Mouse (Mus musculus): ENCODE data around the gene Il1rapl2. TPM values are rescaled to one million over a fixed set of nuclear protein-coding genes. Genes with fewer than 3 reads are reported as not detected.

Gene Il1rapl2
- total RNA-seq, 1 experiment: not detected

DNA sequence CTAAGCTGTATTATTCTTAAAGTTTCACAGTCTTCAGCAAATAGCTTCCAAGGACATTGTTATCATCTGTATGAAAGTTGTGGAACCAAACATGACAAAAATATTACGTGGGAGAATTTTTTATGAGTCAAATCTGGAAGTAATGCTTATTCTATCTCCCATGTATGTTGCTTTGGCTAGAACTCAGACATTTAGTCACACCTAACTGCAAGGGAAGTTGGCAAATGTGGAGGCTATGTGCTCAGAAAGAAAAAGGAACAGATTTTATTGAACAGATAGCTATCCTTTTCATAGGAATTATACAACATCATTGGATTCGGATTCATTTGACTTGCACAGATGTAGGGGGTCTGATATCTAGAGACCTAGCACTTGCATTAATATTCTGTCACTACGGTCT, 908.1 kb downstream of the Il1rapl2 start:
- no peak for TF ChIP-seq ZNF384 (IDR thresholded peaks at IDR 0.05; ENCODE audit: low read depth, low read length)
- no peak for TF ChIP-seq ZC3H11A (IDR thresholded peaks at IDR 0.05; ENCODE audit: borderline replicate concordance, low read depth, low read length)
- no peak for TF ChIP-seq CHD2 (IDR thresholded peaks at IDR 0.05; ENCODE audit: low read depth, low read length)
- TF ChIP-seq MAFK (IDR thresholded peaks at IDR 0.05; ENCODE audit: insufficient read depth, low read depth, low read length): no peak
- no peak for TF ChIP-seq HCFC1 (IDR thresholded peaks at IDR 0.05; ENCODE audit: borderline replicate concordance, insufficient read depth, low read length)
- no peaks in the 10 kb centered on the region for H3K4me1 ChIP-seq (ENCODE audit: control insufficient read depth in 2 of 2, insufficient read depth in 2 of 2, low read length in 2 of 2, poor library complexity in 1 of 2)
- no peak overlapping the region for H3K4me3 ChIP-seq (ENCODE audit: insufficient read depth in 1 of 2, low read depth in 1 of 2, low read length in 2 of 2, poor library complexity in 1 of 2, severe bottlenecking in 1 of 2)
- DNase-seq (ENCODE audit: low read depth, low spot score): no peak
- no peaks in the 10 kb centered on the region for H3K36me3 ChIP-seq (ENCODE audit: control insufficient read depth, insufficient read depth, low read length, poor library complexity, severe bottlenecking)
- no peak overlapping the region for H3K9ac ChIP-seq (ENCODE audit: insufficient read depth, low read depth, low read length, poor library complexity, severe bottlenecking)
- no peaks in the 10 kb centered on the region for H3K9me3 ChIP-seq (ENCODE audit: control insufficient read depth, insufficient read depth, low read depth, low read length)
- no peak overlapping the region for H3K27ac ChIP-seq (ENCODE audit: insufficient read depth, low read depth, low read length, poor library complexity, severe bottlenecking)
- in situ Hi-C loops (cut with MboI; ENCODE audit: low sequenced_read_pairs in 2 of 2, unreplicated experiment in 2 of 2): no loop called here

DNA sequence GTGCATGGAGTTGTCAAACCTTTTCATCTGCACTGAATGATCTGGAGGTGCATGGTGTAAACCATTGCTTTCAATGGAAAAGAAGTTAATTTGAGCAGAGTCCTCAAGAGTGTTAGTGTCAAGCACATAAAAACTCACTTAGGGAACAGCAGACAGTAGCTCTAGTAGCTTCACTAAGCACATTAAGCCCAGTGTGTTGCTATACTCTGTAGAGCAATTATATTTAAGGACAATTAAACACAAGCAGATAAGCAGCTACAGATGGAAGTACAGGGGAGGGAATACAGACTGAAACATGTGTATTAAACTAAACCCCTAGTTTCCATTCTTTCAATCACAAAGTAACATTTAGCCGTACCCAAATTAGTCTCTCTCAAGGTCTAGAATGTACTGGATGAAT, 930.1 kb downstream of the Il1rapl2 start:
- H3K4me3 ChIP-seq (ENCODE audit: insufficient read depth in 1 of 2, low read depth in 1 of 2, low read length in 2 of 2, poor library complexity in 1 of 2, severe bottlenecking in 1 of 2): no peak overlapping the region
- no peak overlapping the region for H3K27ac ChIP-seq (ENCODE audit: insufficient read depth, low read depth, low read length, poor library complexity, severe bottlenecking)
- no peak overlapping the region for H3K9ac ChIP-seq (ENCODE audit: insufficient read depth, low read depth, low read length, poor library complexity, severe bottlenecking)
- no peaks in the 10 kb centered on the region for H3K4me1 ChIP-seq (ENCODE audit: control insufficient read depth in 2 of 2, insufficient read depth in 2 of 2, low read length in 2 of 2, poor library complexity in 1 of 2)
- H3K9me3 ChIP-seq (ENCODE audit: control insufficient read depth, insufficient read depth, low read depth, low read length): no peaks in the 10 kb centered on the region
- TF ChIP-seq MAFK (IDR thresholded peaks at IDR 0.05; ENCODE audit: insufficient read depth, low read depth, low read length) (no peak), HCFC1 (IDR thresholded peaks at IDR 0.05; ENCODE audit: borderline replicate concordance, insufficient read depth, low read length) (no peak), CHD2 (IDR thresholded peaks at IDR 0.05; ENCODE audit: low read depth, low read length) (no peak), ZNF384 (IDR thresholded peaks at IDR 0.05; ENCODE audit: low read depth, low read length) (no peak), ZC3H11A (IDR thresholded peaks at IDR 0.05; ENCODE audit: borderline replicate concordance, low read depth, low read length) (no peak)
- in situ Hi-C loops (cut with MboI; ENCODE audit: low sequenced_read_pairs in 2 of 2, unreplicated experiment in 2 of 2): no loop called here
- DNase-seq (ENCODE audit: low read depth, low spot score): no peak
- H3K36me3 ChIP-seq (ENCODE audit: control insufficient read depth, insufficient read depth, low read length, poor library complexity, severe bottlenecking): no peaks in the 10 kb centered on the region

GRCm38 (mm10) chrX:138505049-138505448, 934.6 kb downstream of the Il1rapl2 start:
- no peaks in the 10 kb centered on the region for H3K36me3 ChIP-seq (ENCODE audit: control insufficient read depth, insufficient read depth, low read length, poor library complexity, severe bottlenecking)
- H3K9ac ChIP-seq (ENCODE audit: insufficient read depth, low read depth, low read length, poor library complexity, severe bottlenecking): no peak overlapping the region
- in situ Hi-C loops (cut with MboI; ENCODE audit: low sequenced_read_pairs in 2 of 2, unreplicated experiment in 2 of 2): no loop called here
- H3K9me3 ChIP-seq (ENCODE audit: control insufficient read depth, insufficient read depth, low read depth, low read length): no peaks in the 10 kb centered on the region
- no peaks in the 10 kb centered on the region for H3K4me1 ChIP-seq (ENCODE audit: control insufficient read depth in 2 of 2, insufficient read depth in 2 of 2, low read length in 2 of 2, poor library complexity in 1 of 2)
- TF ChIP-seq CHD2 (IDR thresholded peaks at IDR 0.05; ENCODE audit: low read depth, low read length): no peak
- TF ChIP-seq ZNF384 (IDR thresholded peaks at IDR 0.05; ENCODE audit: low read depth, low read length): no peak
- TF ChIP-seq ZC3H11A (IDR thresholded peaks at IDR 0.05; ENCODE audit: borderline replicate concordance, low read depth, low read length): no peak
- no peak for TF ChIP-seq MAFK (IDR thresholded peaks at IDR 0.05; ENCODE audit: insufficient read depth, low read depth, low read length)
- TF ChIP-seq HCFC1 (IDR thresholded peaks at IDR 0.05; ENCODE audit: borderline replicate concordance, insufficient read depth, low read length): no peak
- H3K27ac ChIP-seq (ENCODE audit: insufficient read depth, low read depth, low read length, poor library complexity, severe bottlenecking): no peak overlapping the region
- no peak overlapping the region for H3K4me3 ChIP-seq (ENCODE audit: insufficient read depth in 1 of 2, low read depth in 1 of 2, low read length in 2 of 2, poor library complexity in 1 of 2, severe bottlenecking in 1 of 2)
- no peak for DNase-seq (ENCODE audit: low read depth, low spot score)

DNA sequence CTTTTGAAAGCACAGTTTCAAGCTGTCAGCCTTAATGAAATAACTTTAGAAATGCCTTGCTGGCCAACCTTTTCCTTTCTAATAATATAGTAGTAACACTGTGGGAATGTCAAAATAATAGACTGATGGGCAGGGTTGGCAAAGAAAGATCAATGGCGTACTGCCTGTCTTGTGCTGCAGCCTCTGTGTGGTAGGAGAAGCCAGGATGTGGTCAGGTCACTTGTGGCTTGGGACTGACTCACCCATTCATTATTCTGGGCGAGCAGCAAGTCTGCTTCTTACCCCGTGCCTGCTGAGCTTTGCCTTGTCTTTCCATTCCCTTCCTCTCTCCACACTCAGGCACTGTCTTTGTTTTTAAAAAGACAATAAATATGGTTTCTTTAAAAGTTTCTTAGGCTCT, 1049.7 kb downstream of the Il1rapl2 start:
- no peak for TF ChIP-seq ZC3H11A (IDR thresholded peaks at IDR 0.05; ENCODE audit: borderline replicate concordance, low read depth, low read length)
- no peak for TF ChIP-seq HCFC1 (IDR thresholded peaks at IDR 0.05; ENCODE audit: borderline replicate concordance, insufficient read depth, low read length)
- no peak overlapping the region for H3K4me3 ChIP-seq (ENCODE audit: insufficient read depth in 1 of 2, low read depth in 1 of 2, low read length in 2 of 2, poor library complexity in 1 of 2, severe bottlenecking in 1 of 2)
- H3K36me3 ChIP-seq (ENCODE audit: control insufficient read depth, insufficient read depth, low read length, poor library complexity, severe bottlenecking): no peaks in the 10 kb centered on the region
- in situ Hi-C loops (cut with MboI; ENCODE audit: low sequenced_read_pairs in 2 of 2, unreplicated experiment in 2 of 2): no loop called here
- no peaks in the 10 kb centered on the region for H3K9me3 ChIP-seq (ENCODE audit: control insufficient read depth, insufficient read depth, low read depth, low read length)
- H3K4me1 ChIP-seq (ENCODE audit: control insufficient read depth in 2 of 2, insufficient read depth in 2 of 2, low read length in 2 of 2, poor library complexity in 1 of 2): no peaks in the 10 kb centered on the region
- no peak for DNase-seq (ENCODE audit: low read depth, low spot score)
- H3K27ac ChIP-seq (ENCODE audit: insufficient read depth, low read depth, low read length, poor library complexity, severe bottlenecking): no peak overlapping the region
- H3K9ac ChIP-seq (ENCODE audit: insufficient read depth, low read depth, low read length, poor library complexity, severe bottlenecking): no peak overlapping the region

- in situ Hi-C loops (cut with MboI; ENCODE audit: low sequenced_read_pairs in 2 of 2, unreplicated experiment in 2 of 2): no loop called here
- no peak for TF ChIP-seq ZNF384 (IDR thresholded peaks at IDR 0.05; ENCODE audit: low read depth, low read length)
- no peak for TF ChIP-seq MAFK (IDR thresholded peaks at IDR 0.05; ENCODE audit: insufficient read depth, low read depth, low read length)
- no peak for TF ChIP-seq CHD2 (IDR thresholded peaks at IDR 0.05; ENCODE audit: low read depth, low read length)
- TF ChIP-seq HCFC1 (IDR thresholded peaks at IDR 0.05; ENCODE audit: borderline replicate concordance, insufficient read depth, low read length): no peak
- no peak for TF ChIP-seq ZC3H11A (IDR thresholded peaks at IDR 0.05; ENCODE audit: borderline replicate concordance, low read depth, low read length)
Measured at GRCm38 (mm10) chrX:138625311-138625710, 1054.9 kb downstream of the Il1rapl2 start.

More at GRCm38 (mm10) chrX:138625311-138625710, 1054.9 kb downstream of the Il1rapl2 start:
- no peak overlapping the region for H3K4me3 ChIP-seq (ENCODE audit: insufficient read depth in 1 of 2, low read depth in 1 of 2, low read length in 2 of 2, poor library complexity in 1 of 2, severe bottlenecking in 1 of 2)
- H3K27ac ChIP-seq (ENCODE audit: insufficient read depth, low read depth, low read length, poor library complexity, severe bottlenecking): no peak overlapping the region
- no peaks in the 10 kb centered on the region for H3K9me3 ChIP-seq (ENCODE audit: control insufficient read depth, insufficient read depth, low read depth, low read length)
- no peak overlapping the region for H3K9ac ChIP-seq (ENCODE audit: insufficient read depth, low read depth, low read length, poor library complexity, severe bottlenecking)
- no peaks in the 10 kb centered on the region for H3K4me1 ChIP-seq (ENCODE audit: control insufficient read depth in 2 of 2, insufficient read depth in 2 of 2, low read length in 2 of 2, poor library complexity in 1 of 2)
- H3K36me3 ChIP-seq (ENCODE audit: control insufficient read depth, insufficient read depth, low read length, poor library complexity, severe bottlenecking): no peaks in the 10 kb centered on the region
- DNase-seq (ENCODE audit: low read depth, low spot score): no peak

All from ES-E14 (cell line).